Mouse (Mus musculus) neutrophil, adult 5-6 weeks (primary cell): Measurements from ENCODE around the gene Col25a1. TPM values are rescaled to one million over a fixed set of nuclear protein-coding genes. Genes with fewer than 3 reads are reported as not detected.

Experiments used
- ATAC-seq: fragments of 151-379, 151-347 bp; 2 replicates; pipeline ENCODE4 v1.8.0; 2017; ENCODE audit warnings: mild to moderate bottlenecking, moderate TSS enrichment; ENCODE audit not compliant: insufficient number of reproducible peaks, poor library complexity, low FRiP score, severe bottlenecking; ENCODE audit errors: extremely low read depth
- total RNA-seq: library from RNA; stranded (forward); fragments of 200-1000 nt; gene quantifications from 2 replicates; pipeline ENCODE4 v1.2.3, GENCODE M21; 2017

The Col25a1 gene
- total RNA-seq, 1 experiment from 2014 or later, result not detected

DNA sequence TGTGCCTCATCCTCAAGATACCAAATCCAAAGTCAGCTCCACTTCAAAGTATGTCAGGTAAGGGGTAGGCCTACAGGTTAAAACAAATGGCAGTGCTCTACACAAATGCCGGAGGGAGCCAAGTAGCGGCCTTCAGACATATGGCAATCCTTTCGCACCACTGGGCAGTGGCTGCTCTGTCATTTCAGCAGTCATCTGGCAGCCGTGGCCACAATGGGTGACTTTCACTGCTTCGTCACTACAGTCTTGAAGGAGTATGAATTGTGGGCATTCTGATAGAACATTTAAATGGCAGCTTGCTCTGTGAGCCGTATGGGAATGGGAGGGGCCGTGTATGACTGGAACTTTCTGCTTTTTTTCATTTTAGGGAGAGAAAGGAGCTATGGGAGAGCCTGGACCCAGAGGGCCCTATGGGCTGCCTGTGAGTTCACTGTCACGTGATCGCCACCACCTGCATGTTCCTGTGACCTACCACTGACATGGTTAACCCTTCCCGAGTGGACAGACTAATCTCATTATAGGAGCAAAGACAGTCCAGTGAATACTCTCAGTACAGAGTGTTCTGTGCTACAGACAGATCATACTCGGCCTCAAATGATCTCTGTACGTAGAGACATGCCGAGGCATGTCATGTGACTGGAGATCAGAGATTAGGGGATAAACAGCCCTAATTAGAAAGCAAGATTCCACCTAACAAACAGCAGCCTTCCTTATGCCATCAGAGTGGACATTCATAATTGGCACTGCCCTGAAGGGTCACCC is 451.8 kb downstream of the Col25a1 start:
- ATAC-seq, result no peak

DNA sequence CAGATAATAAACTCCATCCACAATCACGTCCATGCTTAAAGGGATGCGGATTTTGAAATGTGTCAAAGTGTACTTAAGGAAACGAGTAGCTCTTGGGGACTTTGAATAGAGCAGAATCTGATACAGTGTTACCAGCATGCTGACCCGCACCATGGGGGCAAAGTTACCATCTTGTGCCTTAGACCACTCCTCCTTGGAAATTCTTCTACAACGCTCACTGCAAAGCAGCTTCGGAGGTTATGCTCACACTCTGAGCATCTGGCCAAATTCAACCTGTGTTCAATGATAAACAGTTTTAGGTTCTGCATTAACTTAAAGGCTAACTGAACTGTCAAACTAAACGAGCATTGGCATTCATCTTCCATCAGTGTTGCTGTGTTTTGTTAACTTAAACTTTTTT is 452.7 kb downstream of the Col25a1 start:
- ATAC-seq, result no peak

DNA sequence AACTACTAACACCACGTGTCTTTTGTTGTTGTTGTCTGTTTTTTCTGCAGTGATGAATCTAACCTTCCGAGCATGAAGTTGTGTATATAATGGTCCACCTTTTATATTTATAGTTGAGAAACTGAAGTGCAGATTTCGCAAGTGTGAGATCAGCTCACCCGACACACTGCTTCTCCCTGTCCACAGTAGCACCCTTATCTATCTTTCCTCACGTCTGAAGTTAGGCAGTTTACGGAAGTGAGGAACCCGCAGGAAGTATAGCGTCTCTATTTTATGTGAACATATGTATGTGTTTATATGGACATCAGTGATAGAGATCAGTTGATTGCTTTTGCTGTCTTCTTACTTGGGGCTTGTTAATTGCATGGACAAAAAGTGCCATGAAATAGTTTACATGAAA is 463.7 kb downstream of the Col25a1 start:
- ATAC-seq, result no peak

DNA sequence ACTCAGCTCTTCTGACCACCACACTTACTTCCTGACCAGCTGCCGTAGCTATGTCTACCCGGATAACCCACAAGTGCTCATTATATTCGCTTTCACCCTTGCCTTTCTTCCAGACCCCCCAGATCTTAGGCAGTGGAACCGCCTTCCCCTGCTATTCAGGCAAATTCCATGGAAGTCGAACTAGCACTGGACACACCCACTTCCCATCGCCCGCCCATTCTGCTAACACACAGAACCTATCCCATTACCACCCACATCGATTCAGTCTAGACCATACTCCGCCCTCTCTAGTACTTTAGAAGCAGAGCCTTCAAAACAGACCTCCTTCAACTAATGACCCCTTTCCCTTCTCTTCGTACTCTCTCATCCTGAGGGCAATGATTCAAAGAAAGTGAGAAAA is 470.2 kb downstream of the Col25a1 start:
- no peak for ATAC-seq

DNA sequence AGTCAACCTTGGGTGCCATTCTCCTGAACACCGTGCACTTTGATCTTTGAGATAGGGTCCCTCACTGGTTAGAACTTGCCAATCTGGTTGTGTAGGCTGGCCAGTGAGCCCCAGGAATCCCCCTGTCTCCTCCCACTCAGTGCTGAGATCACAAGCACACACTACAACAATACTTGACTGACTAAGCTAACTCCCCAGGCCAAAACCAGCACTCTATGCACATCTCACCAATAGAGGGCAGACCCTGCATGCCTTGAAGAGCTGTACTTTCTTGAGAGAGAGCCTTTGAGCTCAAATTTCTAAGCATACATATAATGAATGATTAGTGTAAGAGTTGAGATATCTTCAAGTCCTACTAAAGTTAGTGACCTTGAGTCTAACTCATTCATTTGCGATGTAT is 476.6 kb downstream of the Col25a1 start:
- no peak for ATAC-seq

DNA sequence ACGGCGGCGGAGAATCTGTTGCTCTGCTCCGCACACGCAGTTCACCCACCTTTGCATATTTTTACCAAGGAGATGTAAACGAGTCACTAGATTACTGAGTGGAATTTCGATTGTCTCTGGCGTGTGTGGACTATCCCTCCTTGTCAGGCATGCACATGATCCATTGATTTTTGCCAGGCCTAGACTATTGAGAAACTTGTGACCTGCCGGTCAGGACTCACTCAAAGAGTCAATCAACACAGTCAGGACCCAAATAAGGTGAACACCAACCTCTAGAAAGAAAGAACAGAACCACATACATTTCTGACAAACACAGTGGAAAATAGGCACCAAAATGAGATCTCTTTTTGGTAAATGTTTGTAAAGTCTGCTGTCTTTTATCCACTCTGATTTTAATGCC is 483.1 kb downstream of the Col25a1 start:
- no peak for ATAC-seq

DNA sequence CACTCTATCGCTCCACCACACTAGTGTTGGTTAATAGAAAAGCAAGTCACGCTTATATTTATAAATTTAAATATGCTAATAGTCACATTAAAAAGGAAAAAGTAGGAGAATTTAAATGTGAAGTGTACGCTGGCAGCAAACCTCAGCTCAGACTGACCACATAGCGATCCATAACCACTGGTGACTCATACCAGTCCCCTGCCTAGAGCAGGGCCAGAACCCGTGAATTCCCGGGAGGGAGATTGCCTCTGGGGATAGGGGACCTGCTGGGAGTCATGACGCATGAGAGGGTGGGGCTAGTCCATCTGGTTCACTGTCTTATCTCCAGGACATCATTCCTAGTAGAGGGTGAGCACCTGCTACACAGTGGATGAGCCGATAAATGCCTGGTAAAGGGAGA is 484.3 kb downstream of the Col25a1 start:
- no peak for ATAC-seq

DNA sequence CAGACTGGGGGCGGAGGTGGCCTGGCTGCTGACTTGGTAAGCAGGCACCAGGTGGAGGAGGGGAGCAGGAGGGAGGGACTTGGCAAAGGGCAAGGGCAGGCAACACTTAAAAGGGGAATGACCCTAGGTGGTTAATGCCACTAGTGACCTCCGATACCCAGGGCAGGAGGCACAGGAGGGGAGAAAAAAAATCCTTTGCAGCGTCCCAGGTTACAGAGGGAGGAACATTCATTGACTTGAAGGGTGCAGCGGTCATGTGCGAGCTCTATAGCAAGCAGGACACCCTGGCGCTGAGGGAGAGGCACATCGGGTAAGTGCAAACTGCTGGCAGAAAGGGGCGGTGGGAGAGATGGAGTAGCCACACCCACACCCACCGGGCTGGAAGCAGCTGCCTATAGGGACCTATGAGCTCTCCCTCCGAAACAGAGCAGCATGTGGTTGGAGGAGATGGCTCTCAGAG is 486.2 kb downstream of the Col25a1 start, which contains the start of gene Etnppl:
Etnppl (plus strand) TSS at position 10 of the 460 bp plus-strand sequence.
- ATAC-seq, result no peak

DNA sequence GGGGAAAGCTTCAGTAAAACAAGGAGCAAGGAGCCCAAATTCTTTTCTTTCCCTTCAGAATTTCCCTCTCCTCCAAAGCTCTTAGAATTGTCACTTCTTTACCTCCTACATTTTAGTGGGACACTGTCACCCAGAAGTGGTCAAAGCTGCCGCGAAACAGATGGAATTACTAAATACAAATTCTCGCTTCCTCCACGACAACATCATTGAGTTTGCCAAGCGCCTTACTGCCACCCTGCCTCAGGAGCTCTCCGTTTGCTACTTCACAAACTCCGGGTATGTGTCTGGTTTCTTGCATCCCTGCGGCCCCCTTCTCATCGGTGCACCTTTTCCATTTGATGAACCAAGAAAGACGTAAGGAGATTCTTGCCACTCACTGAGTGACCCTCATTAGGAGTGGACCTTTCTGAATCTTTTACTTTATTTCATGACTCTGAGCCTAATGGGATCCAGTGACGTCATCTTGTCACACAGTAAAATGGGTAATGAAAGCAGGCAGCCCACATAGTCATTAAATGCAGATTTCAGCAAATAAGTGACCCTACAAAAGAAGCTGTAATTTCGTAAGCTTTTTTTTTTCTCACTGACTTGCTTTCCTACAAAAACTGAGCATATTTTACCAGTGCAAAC is 489.3 kb downstream of the Col25a1 start:
- ATAC-seq, result no peak

DNA sequence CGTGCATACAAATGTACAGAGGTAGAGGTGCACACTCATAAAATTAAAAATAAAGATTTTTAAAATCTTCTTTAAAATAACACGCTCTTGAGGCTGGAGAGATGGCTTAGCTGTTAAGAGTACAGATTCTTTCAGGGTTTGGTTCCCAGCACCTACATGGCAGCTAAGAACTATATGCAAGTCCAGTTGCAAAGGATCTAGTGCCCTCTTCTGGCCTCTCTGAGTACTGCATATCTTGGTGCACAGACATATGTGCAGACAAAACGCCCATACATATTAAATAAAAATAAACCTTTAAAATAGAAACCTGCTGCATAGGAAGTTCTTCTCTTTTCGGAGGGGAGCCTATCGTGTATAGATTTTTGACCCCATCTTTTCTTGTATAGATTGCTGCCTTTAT is 497.1 kb downstream of the Col25a1 start:
- ATAC-seq, result no peak

DNA sequence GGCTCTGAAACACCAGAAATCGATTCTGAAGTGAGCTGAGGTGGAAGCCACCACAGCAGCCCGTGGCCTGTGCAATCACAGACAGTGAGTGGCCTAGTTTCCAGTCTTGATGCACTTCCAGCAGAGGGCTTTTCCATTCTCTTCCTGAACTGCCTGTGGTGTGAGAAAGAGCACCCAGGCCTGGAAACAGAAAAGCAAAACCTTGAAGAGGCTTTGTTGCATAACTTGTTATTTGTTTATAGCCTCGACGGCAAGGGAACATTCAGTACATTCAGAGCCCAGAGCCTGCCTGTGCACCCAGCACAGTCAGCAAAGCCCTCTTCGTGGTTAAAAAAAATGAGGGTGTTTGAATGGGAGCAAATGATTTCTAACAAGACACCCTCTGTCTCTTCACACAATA is 502.6 kb downstream of the Col25a1 start:
- ATAC-seq, result no peak

DNA sequence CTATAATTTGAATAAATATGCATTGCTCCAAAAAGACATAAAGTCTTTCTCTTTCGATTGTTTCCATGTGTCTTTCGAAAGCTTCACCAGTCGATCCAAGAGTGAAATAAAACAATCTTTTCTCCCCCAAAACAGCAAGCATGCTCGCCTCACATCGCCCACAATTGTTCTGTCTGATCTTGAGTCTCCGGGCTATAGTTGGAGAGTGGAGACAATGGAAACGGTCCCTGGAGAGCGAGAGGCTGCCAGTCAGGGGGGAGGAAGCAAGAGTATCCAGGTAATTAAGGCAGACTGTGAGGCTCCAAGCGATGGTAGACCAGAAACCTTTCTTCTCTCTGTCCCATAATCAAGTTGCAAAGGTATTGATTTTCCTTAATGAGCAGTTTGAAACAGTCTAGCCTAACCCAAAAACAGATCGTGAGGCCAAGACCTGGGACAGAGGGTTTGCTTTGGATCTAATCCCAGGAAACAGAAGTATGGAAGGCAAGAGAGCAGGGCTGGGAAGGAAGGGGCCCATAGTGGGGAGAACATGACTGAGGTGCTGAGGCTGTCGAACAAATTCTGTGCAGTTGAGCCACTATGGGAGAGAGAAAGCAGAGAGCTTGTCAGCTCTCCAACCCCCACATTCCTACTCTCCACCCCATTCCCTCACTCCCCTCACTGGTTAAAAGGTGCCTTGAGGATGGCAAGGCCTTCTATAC is 515.0 kb downstream of the Col25a1 start:
- ATAC-seq, result no peak

Other genes starting within 250 kb of the Col25a1 start
- 11.8 and 15.9 TPM in 2 replicates for gene Casp6, start 230.1 kb upstream of the Col25a1 start, total RNA-seq
- gene Mcub, start 161.3 kb upstream of the Col25a1 start, total RNA-seq, result 4.7 and 4.9 TPM in 2 replicates
- gene Sec24b, start 69.9 kb upstream of the Col25a1 start, total RNA-seq, result 93.3 and 103 TPM in 2 replicates